17 mouse cellular contexts compared by ENCODE assay signal in genomic region chr5:91818195-91818594, GRCm38 (mm10).
DNase-seq lines count a peak whose midpoint lies in the region; ATAC-seq lines count a peak whose summit lies in the region.
"Had no signal": no experiment of that assay in that cellular context is flagged by ENCODE, and none has a peak within 500 bp of the region (broad histone marks: within the 10 kb centered on the region; RNA-seq: fewer than 3 reads in every experiment).

No protein-coding gene starts in this region.

- no peak for DNase-seq in forebrain, embryonic 14.5 days (ENCODE audit: low spot score)
- DNase-seq in ZHBTc4 (ENCODE audit: low read depth, low spot score): peak; percentile 15
- no peak for DNase-seq in yolk sac, embryonic 10.5 days (ENCODE audit: low spot score)
- DNase-seq: cerebellum, adult 9-10 months; gastrocnemius, postnatal 14 days; heart, postnatal 10 days; lung, postnatal 10 days; right cerebral cortex, postnatal 14 days; thymus, postnatal 25 days had no signal

- H3K4me3 ChIP-seq in forebrain, embryonic 12.5 days (replicated peaks): no peak overlapping the region
- no peak overlapping the region for H3K4me3 ChIP-seq in forebrain, embryonic 14.5 days (ENCODE audit: low read depth, low read length)
- no peak overlapping the region for H3K4me3 ChIP-seq in hindbrain, embryonic 16.5 days (ENCODE audit: low read length)
- H3K4me3 ChIP-seq in midbrain, embryonic 16.5 days (ENCODE audit: low read depth, low read length): no peak overlapping the region
- H3K4me3 ChIP-seq: heart, embryonic 10.5 days; liver, embryonic 15.5 days; megakaryocyte, embryonic 14.5 days had no signal

- no peak for ATAC-seq in forebrain, embryonic 12.5 days (ENCODE audit: low FRiP score)
- no peak for ATAC-seq in forebrain, embryonic 14.5 days
- ATAC-seq in hindbrain, embryonic 16.5 days: peak; percentile 54
- peak; percentile 69; the same call in 1 of the 2 replicates for ATAC-seq in midbrain, embryonic 16.5 days
- ATAC-seq in activated CD4-positive, CD25-positive, alpha-beta regulatory T cell, adult 4 months: no peak

- 70% methylated on average over 11 of the region's 11 CpGs for WGBS in forebrain, embryonic 12.5 days
- WGBS in forebrain, embryonic 14.5 days: 52% methylated on average over 11 of the region's 11 CpGs
- 66% methylated on average over 11 of the region's 11 CpGs for WGBS in hindbrain, embryonic 16.5 days
- 48% methylated on average over 11 of the region's 11 CpGs for WGBS in midbrain, embryonic 16.5 days

- no peak overlapping the region for H3K9ac ChIP-seq in forebrain, embryonic 12.5 days
- no peak overlapping the region for H3K9ac ChIP-seq in forebrain, embryonic 14.5 days (ENCODE audit: low read length)
- no peak overlapping the region for H3K9ac ChIP-seq in hindbrain, embryonic 16.5 days (ENCODE audit: low read depth, low read length)
- H3K9ac ChIP-seq in midbrain, embryonic 16.5 days (ENCODE audit: low read depth, low read length): no peak overlapping the region
- H3K9ac ChIP-seq: liver, embryonic 15.5 days had no signal

- peaks cover 8% of the 10 kb centered on the region for H3K4me1 ChIP-seq in forebrain, embryonic 12.5 days
- H3K4me1 ChIP-seq in forebrain, embryonic 14.5 days (ENCODE audit: control insufficient read depth, insufficient read depth, low read length): peaks cover 7% of the 10 kb centered on the region; the same call in 1 of the 2 replicates
- H3K4me1 ChIP-seq in hindbrain, embryonic 16.5 days (ENCODE audit: control insufficient read depth, insufficient read depth, low read depth, low read length): no peaks in the 10 kb centered on the region
- peaks cover 2% of the 10 kb centered on the region; the same call in 1 of the 2 replicates for H3K4me1 ChIP-seq in midbrain, embryonic 16.5 days (ENCODE audit: control insufficient read depth, insufficient read depth, low read length)
- H3K4me1 ChIP-seq: liver, embryonic 15.5 days had no signal

- peak overlapping the region; percentile 61; the same call in 1 of the 2 replicates for H3K27ac ChIP-seq in forebrain, embryonic 12.5 days
- no peak overlapping the region for H3K27ac ChIP-seq in forebrain, embryonic 14.5 days (ENCODE audit: low read depth, low read length)
- peak overlapping the region; percentile 30 for H3K27ac ChIP-seq in hindbrain, embryonic 16.5 days (ENCODE audit: low read depth, low read length)
- H3K27ac ChIP-seq in midbrain, embryonic 16.5 days (ENCODE audit: low read length): peak overlapping the region; percentile 47
- H3K27ac ChIP-seq: heart, embryonic 10.5 days; liver, embryonic 15.5 days; stomach, postnatal 0 days had no signal

- no peak overlapping the region for H3K4me2 ChIP-seq in forebrain, embryonic 12.5 days
- H3K4me2 ChIP-seq in forebrain, embryonic 14.5 days (ENCODE audit: low read length): no peak overlapping the region; the same call in 1 of the 2 replicates
- no peak overlapping the region for H3K4me2 ChIP-seq in hindbrain, embryonic 16.5 days (ENCODE audit: low read length)
- H3K4me2 ChIP-seq in midbrain, embryonic 16.5 days (ENCODE audit: low read length): no peak overlapping the region; the same call in 1 of the 2 replicates
- H3K4me2 ChIP-seq: liver, embryonic 15.5 days had no signal

- no peaks in the 10 kb centered on the region for H3K9me3 ChIP-seq in forebrain, embryonic 12.5 days
- no peaks in the 10 kb centered on the region for H3K9me3 ChIP-seq in forebrain, embryonic 14.5 days (replicated peaks; ENCODE audit: control insufficient read depth, low read length)
- H3K9me3 ChIP-seq in hindbrain, embryonic 16.5 days (ENCODE audit: control insufficient read depth, low read length): no peaks in the 10 kb centered on the region
- no peaks in the 10 kb centered on the region for H3K9me3 ChIP-seq in midbrain, embryonic 16.5 days (replicated peaks; ENCODE audit: control insufficient read depth, low read length, poor library complexity, severe bottlenecking)
- H3K9me3 ChIP-seq: heart, embryonic 10.5 days; liver, embryonic 15.5 days; megakaryocyte, embryonic 14.5 days had no signal

- no peaks in the 10 kb centered on the region for H3K36me3 ChIP-seq in forebrain, embryonic 12.5 days (replicated peaks)
- H3K36me3 ChIP-seq in forebrain, embryonic 14.5 days (ENCODE audit: control insufficient read depth, insufficient read depth, low read length): no peaks in the 10 kb centered on the region
- H3K36me3 ChIP-seq in hindbrain, embryonic 16.5 days (ENCODE audit: control insufficient read depth, insufficient read depth, low read length): no peaks in the 10 kb centered on the region
- H3K36me3 ChIP-seq in midbrain, embryonic 16.5 days (ENCODE audit: control insufficient read depth, insufficient read depth, low read length): no peaks in the 10 kb centered on the region
- H3K36me3 ChIP-seq: heart, embryonic 10.5 days; liver, embryonic 15.5 days had no signal

- no peaks in the 10 kb centered on the region for H3K27me3 ChIP-seq in forebrain, embryonic 12.5 days
- H3K27me3 ChIP-seq in forebrain, embryonic 14.5 days (replicated peaks; ENCODE audit: control insufficient read depth, insufficient read depth, low read length): no peaks in the 10 kb centered on the region
- no peaks in the 10 kb centered on the region for H3K27me3 ChIP-seq in hindbrain, embryonic 16.5 days (replicated peaks; ENCODE audit: control insufficient read depth, insufficient read depth, low read length)
- H3K27me3 ChIP-seq in midbrain, embryonic 16.5 days (ENCODE audit: control insufficient read depth, insufficient read depth, low read depth, low read length): no peaks in the 10 kb centered on the region
- H3K27me3 ChIP-seq: liver, embryonic 15.5 days; megakaryocyte, embryonic 14.5 days had no signal

Comparison
In these comparisons a context has a peak if more than half of its experiments do, and no peak if none do; other contexts are left out.
1. ATAC-seq: peak in hindbrain, embryonic 16.5 days (single experiment) and midbrain, embryonic 16.5 days (single experiment); none in forebrain, embryonic 12.5 days (single experiment), forebrain, embryonic 14.5 days (single experiment) and activated CD4-positive, CD25-positive, alpha-beta regulatory T cell, adult 4 months (single experiment).